Mouse (Mus musculus) stomach, postnatal 0 days (tissue): ENCODE data around the gene Slc7a10. TPM values are rescaled to one million over a fixed set of nuclear protein-coding genes. Genes with fewer than 3 reads are reported as not detected.
"Not testable (repeated sequence)": the region's sequence is repeated elsewhere in the genome, so short reads cannot be mapped to it uniquely, and the experiment has no call there.

Experiments used
- ATAC-seq: fragments of 200-750 bp; cut with Nextera tagmentation; 2 replicates; pipeline ENCODE4 v1.8.0; 2017; ENCODE audit not compliant: low FRiP score, low TSS enrichment
- DNase-seq: peaks from one replicate; pipeline ENCODE4 v3.0.0-alpha.2; 2016; ENCODE audit warnings: low spot score
- H3K27ac ChIP-seq: fragments of 300-500 bp; sonication (generic); replicated peaks from 2 replicates; pipeline ENCODE4 v1.5.1; 2014; ENCODE audit warnings: mild to moderate bottlenecking, control low read depth
- H3K27me3 ChIP-seq: fragments of 300-500 bp; sonication (generic); 2 replicates; pipeline ENCODE4 v1.6.1; 2014; ENCODE audit warnings: low read length; ENCODE audit not compliant: control insufficient read depth, insufficient read depth
- H3K36me3 ChIP-seq: fragments of 300-500 bp; sonication (generic); 2 replicates; pipeline ENCODE4 v1.6.1; 2014; ENCODE audit warnings: low read length, mixed read lengths; ENCODE audit not compliant: control insufficient read depth, insufficient read depth
- H3K4me1 ChIP-seq: fragments of 300-500 bp; sonication (generic); replicated peaks from 2 replicates; pipeline ENCODE4 v1.6.1; 2014; ENCODE audit warnings: antibody characterized with exemption; ENCODE audit not compliant: control insufficient read depth, insufficient read depth
- H3K4me2 ChIP-seq: fragments of 300-500 bp; sonication (generic); replicated peaks from 2 replicates; pipeline ENCODE4 v1.6.1; 2014; ENCODE audit warnings: low read depth, mild to moderate bottlenecking, control low read depth, moderate library complexity
- H3K4me3 ChIP-seq: fragments of 300-500 bp; sonication (generic); 2 replicates; pipeline ENCODE4 v1.5.1; 2014; ENCODE audit warnings: low read depth, low read length, control low read depth
- H3K9ac ChIP-seq: fragments of 300-500 bp; sonication (generic); 2 replicates; pipeline ENCODE4 v1.6.1; 2014; ENCODE audit warnings: mild to moderate bottlenecking, low read length, control low read depth, mixed read lengths
- H3K9me3 ChIP-seq: fragments of 300-500 bp; sonication (generic); 2 replicates; pipeline ENCODE4 v1.6.1; 2016; ENCODE audit warnings: low read length; ENCODE audit not compliant: control insufficient read depth
- CTCF ChIP-seq: IDR thresholded peaks from 2 replicates; pipeline ENCODE4 v1.5.1; 2016; ENCODE audit warnings: antibody characterized with exemption, low read depth, mild to moderate bottlenecking, moderate library complexity
- EP300 ChIP-seq: optimal IDR thresholded peaks from 2 replicates; pipeline ENCODE3; 2016; ENCODE audit warnings: antibody characterized with exemption
- WGBS: fragments of 180-500 bp; shearing (Covaris S2); extraction: QIAGEN DNeasy Blood & Tissue Kit; methylation state at CpG from one replicate; pipeline ENCODE4 v1.1.7; 2014; 5-methylcytosine and 5-hydroxymethylcytosine counted together
- polyA plus RNA-seq: library from polyadenylated mRNA; unstranded; fragments of >200 nt; fragmentation: Nextera tagmentation; extraction: Ambion mirVana; gene quantifications from 2 replicates; pipeline ENCODE4 v1.2.1, GENCODE M21; 2015

Gene Slc7a10
- polyA plus RNA-seq, 1 experiment from 2014 or later, result 0.82 TPM

GRCm38 (mm10) chr7:35230333-35230732 lies 44.1 kb downstream of the Slc7a10 start:
- Histone ChIP-seq H3K9ac (no peak overlapping the region), H3K27me3 (no peaks in the 10 kb centered on the region), H3K9me3 (peaks cover 3% of the 10 kb centered on the region; the same call in 1 of the 2 replicates), H3K4me1 (no peaks in the 10 kb centered on the region), H3K36me3 (no peaks in the 10 kb centered on the region), H3K4me2 (no peak overlapping the region), H3K4me3 (no peak overlapping the region), H3K27ac (no peak overlapping the region)
- DNase-seq, result no peak
- 74% methylated on average over 3 of the region's 3 CpGs for WGBS
- TF ChIP-seq CTCF (peak; percentile 43), EP300 (no peak)
- no peak for ATAC-seq

GRCm38 (mm10) chr7:35232796-35233455 lies 46.7 kb downstream of the Slc7a10 start:
- TF ChIP-seq CTCF, result no peak
- TF ChIP-seq EP300, result no peak
- Histone ChIP-seq H3K4me1 (no peaks in the 10 kb centered on the region), H3K9ac (no peak overlapping the region), H3K27ac (no peak overlapping the region), H3K9me3 (peaks cover 3% of the 10 kb centered on the region; the same call in 1 of the 2 replicates), H3K27me3 (no peaks in the 10 kb centered on the region), H3K4me3 (no peak overlapping the region), H3K36me3 (no peaks in the 10 kb centered on the region), H3K4me2 (no peak overlapping the region)
- 40% methylated on average over 13 of the region's 13 CpGs for WGBS
- no peak for DNase-seq
- ATAC-seq, result no peak

- H3K27me3 ChIP-seq, result no peaks in the 10 kb centered on the region
- H3K4me3 ChIP-seq, result peak overlapping the region; percentile 58
- no peak overlapping the region for H3K27ac ChIP-seq
- H3K4me1 ChIP-seq, result no peaks in the 10 kb centered on the region
- H3K9ac ChIP-seq, result peak overlapping the region; percentile 64
- 51% methylated on average over 12 of the region's 12 CpGs for WGBS
- TF ChIP-seq CTCF (no peak), EP300 (no peak)
- DNase-seq, result no peak
- peaks cover 3% of the 10 kb centered on the region; the same call in 1 of the 2 replicates for H3K9me3 ChIP-seq
- H3K36me3 ChIP-seq, result no peaks in the 10 kb centered on the region
- H3K4me2 ChIP-seq, result peak overlapping the region; percentile 58
- ATAC-seq, result no peak
Observed at GRCm38 (mm10) chr7:35233861-35234260, 47.7 kb downstream of the Slc7a10 start.

- peak; percentile 97 for ATAC-seq
- peak overlapping the region; percentile 58 for H3K4me2 ChIP-seq
- under 1% methylated on average over 45 of the region's 45 CpGs for WGBS
- H3K9ac ChIP-seq, result peak overlapping the region; percentile 64
- DNase-seq, result peak; percentile 97
- H3K27me3 ChIP-seq, result no peaks in the 10 kb centered on the region
- H3K4me3 ChIP-seq, result peak overlapping the region; percentile 58
- H3K4me1 ChIP-seq, result no peaks in the 10 kb centered on the region
- H3K9me3 ChIP-seq, result peaks cover 3% of the 10 kb centered on the region; the same call in 1 of the 2 replicates
- no peaks in the 10 kb centered on the region for H3K36me3 ChIP-seq
- TF ChIP-seq CTCF (no peak; the same call in 1 of the 2 replicates), EP300 (no peak)
- H3K27ac ChIP-seq, result peak overlapping the region; percentile 92
Observed at GRCm38 (mm10) chr7:35234361-35235245, 48.4 kb downstream of the Slc7a10 start.

GRCm38 (mm10) chr7:35235308-35235707 lies 49.1 kb downstream of the Slc7a10 start:
- TF ChIP-seq EP300 (no peak), CTCF (no peak)
- peaks cover 3% of the 10 kb centered on the region; the same call in 1 of the 2 replicates for H3K9me3 ChIP-seq
- no peaks in the 10 kb centered on the region for H3K36me3 ChIP-seq
- H3K4me3 ChIP-seq, result peak overlapping the region; percentile 24
- H3K4me1 ChIP-seq, result no peaks in the 10 kb centered on the region
- H3K27me3 ChIP-seq, result no peaks in the 10 kb centered on the region
- peak overlapping the region; percentile 44 for H3K4me2 ChIP-seq
- WGBS, result 15% methylated on average over 9 of the region's 9 CpGs
- H3K9ac ChIP-seq, result no peak overlapping the region
- peak; percentile 60 for ATAC-seq
- peak overlapping the region; percentile 30; the same call in 1 of the 2 replicates for H3K27ac ChIP-seq
- peak; percentile 70 for DNase-seq

GRCm38 (mm10) chr7:35237935-35238334 lies 51.8 kb downstream of the Slc7a10 start:
- H3K27me3 ChIP-seq, H3K4me2 ChIP-seq, H3K4me1 ChIP-seq, ATAC-seq, H3K4me3 ChIP-seq, DNase-seq, H3K9ac ChIP-seq, H3K36me3 ChIP-seq, H3K27ac ChIP-seq, H3K9me3 ChIP-seq: not testable (repeated sequence)
- WGBS, result 64% methylated on average over 2 of the region's 3 CpGs

Other genes with a start within 250 kb of the Slc7a10 start
- 27.9 and 29.7 TPM in 2 replicates for gene Cebpg, start 129.8 kb upstream of the Slc7a10 start, polyA plus RNA-seq
- gene Cebpa, start 67.1 kb upstream of the Slc7a10 start, polyA plus RNA-seq, result 8.8 and 11.3 TPM in 2 replicates
- gene Lrp3, start 29.1 kb downstream of the Slc7a10 start, polyA plus RNA-seq, result 1.6 and 2.6 TPM in 2 replicates
- 9.1 and 9.3 TPM in 2 replicates for gene Gpatch1, start 132.1 kb downstream of the Slc7a10 start, polyA plus RNA-seq
- 23.1 and 24.4 TPM in 2 replicates for gene Rhpn2, start 147.8 kb downstream of the Slc7a10 start, polyA plus RNA-seq
- gene Faap24, start 210.5 kb downstream of the Slc7a10 start, polyA plus RNA-seq, result 8.8 and 9.3 TPM in 2 replicates
- 11.7 and 12.3 TPM in 2 replicates for gene Cep89, start 210.7 kb downstream of the Slc7a10 start, polyA plus RNA-seq